ENCODE assay signal across 8 mouse cellular contexts in genomic region chr5:137072079-137072960, GRCm38 (mm10). TPM values are rescaled to one million over a fixed set of nuclear protein-coding genes. Genes with fewer than 3 reads are reported as not detected.
A peak's percentile ranks its signal among the peaks of the same experiment; 100 is the strongest.
DNase-seq lines count a peak whose midpoint lies in the region; ATAC-seq and TF ChIP-seq lines count a peak whose summit lies in the region.

TSS of gene Serpine1 (minus strand) at chr5:137072268.

- intact Hi-C loops in left cerebral cortex, postnatal 36 days (cut with DNase I), result no loop called here

- H3K9me3 ChIP-seq in midbrain, embryonic 11.5 days (ENCODE audit: control insufficient read depth, low read length), result no peaks in the 10 kb centered on the region

- no peak for TF ChIP-seq CTCF in layer of hippocampus, adult 2 months (conservative IDR thresholded peaks at IDR 0.05)

- H3K27me3 ChIP-seq in midbrain, embryonic 11.5 days (ENCODE audit: control insufficient read depth, insufficient read depth, low read length), result no peaks in the 10 kb centered on the region

- H3K4me1 ChIP-seq in midbrain, embryonic 11.5 days (ENCODE audit: control insufficient read depth, insufficient read depth, low read length), result peaks cover 3% of the 10 kb centered on the region; the same call in 1 of the 2 replicates

- no peak within 1 kb of the TSS; the same call in 1 of the 2 replicates for H3K4me3 ChIP-seq in layer of hippocampus, adult 2 months
- peak within 1 kb of the TSS; percentile 11; the same call in 1 of the 2 replicates for H3K4me3 ChIP-seq in midbrain, embryonic 11.5 days (ENCODE audit: low read depth, low read length)

- peak within 1 kb of the TSS; percentile 36; the same call in 1 of the 2 replicates for H3K27ac ChIP-seq in layer of hippocampus, adult 2 months
- H3K27ac ChIP-seq in midbrain, embryonic 11.5 days (ENCODE audit: low read depth, low read length), result no peak within 1 kb of the TSS

- peak; percentile 57; the same call in 1 of the 2 replicates for ATAC-seq in midbrain, embryonic 11.5 days (ENCODE audit: low FRiP score)

- 21% methylated on average over 23 of the region's 23 CpGs for WGBS in midbrain, embryonic 11.5 days

- H3K4me2 ChIP-seq in midbrain, embryonic 11.5 days, result peak within 1 kb of the TSS; percentile 36

- H3K9ac ChIP-seq in midbrain, embryonic 11.5 days (ENCODE audit: low read length), result no peak within 1 kb of the TSS

- no peaks in the 10 kb centered on the region for H3K36me3 ChIP-seq in midbrain, embryonic 11.5 days (ENCODE audit: control insufficient read depth, insufficient read depth, low read length)

- peak in 1 of 2 experiments; percentile 48 for DNase-seq in layer of hippocampus, adult 2 months (ENCODE audit: low spot score in 2 of 2)
- DNase-seq in layer of hippocampus, adult 18-20 months (ENCODE audit: low spot score in 2 of 2), result no peak
- DNase-seq in embryo, embryonic 10 days (ENCODE audit: low spot score), result peak; percentile 78
- DNase-seq in gastrocnemius, postnatal 25 days, result peak; percentile 92
- DNase-seq in hindlimb bud, embryonic 11.5 days (ENCODE audit: extremely low spot score, low read depth, low spot score), result peak; percentile 41
- DNase-seq in left cerebral cortex, postnatal 36 days (ENCODE audit: low spot score in 2 of 2), result peak; percentile 53 to 61
- peak; percentile 85 for DNase-seq in midbrain, embryonic 11.5 days (ENCODE audit: low spot score, missing footprints)
- DNase-seq in spleen, postnatal 36 days (ENCODE audit: low spot score in 2 of 2), result peak; percentile 32 to 37

RNA-seq across cellular contexts. Expression of gene Serpine1, which starts in this region (rescaled TPM):
- total RNA-seq in layer of hippocampus, adult 2 months (2021), result under 1 TPM; 0.38 to 0.52 TPM
- total RNA-seq in layer of hippocampus, adult 18-20 months (2021), result under 1 TPM; 0.40 to 0.94 TPM
- 1 to 10 TPM; 1.3 to 4.9 TPM for total RNA-seq in gastrocnemius, postnatal 25 days (2021)
- under 1 TPM; 0.57 to 0.91 TPM for total RNA-seq in left cerebral cortex, postnatal 36 days (2021)
- polyA plus RNA-seq in midbrain, embryonic 11.5 days (2014; fragmentation: Nextera tagmentation; extraction: Ambion mirVana), result not detected in 2 replicates

Comparison
In these comparisons a context has a peak if more than half of its experiments do, and no peak if none do; other contexts are left out.
1. Peak in DNase-seq in left cerebral cortex, postnatal 36 days; RNA of the gene not detected or under 1 TPM.
2. Peak in DNase-seq, ATAC-seq, H3K4me3 ChIP-seq and H3K4me2 ChIP-seq in midbrain, embryonic 11.5 days; RNA of the gene not detected or under 1 TPM.
3. DNase-seq: peak in embryo, embryonic 10 days (single experiment), gastrocnemius, postnatal 25 days (single experiment), hindlimb bud, embryonic 11.5 days (single experiment) and spleen, postnatal 36 days (2 of 2); none in layer of hippocampus, adult 18-20 months (0 of 2).